Mouse (Mus musculus): ENCODE results near the gene Sirpb1a.
"Not testable (repeated sequence)": the region's sequence is repeated elsewhere in the genome, so short reads cannot be mapped to it uniquely, and the experiment has no call there.

Sirpb1a gene

GRCm38 (mm10) chr3:15426447-15426846, at the start of gene Sirpb1a:
Gene Sirpb1a, minus strand, starts transcription at chr3:15426520.
- DNase-seq: not testable (repeated sequence)

GRCm38 (mm10) chr3:15474831-15475230, 48.5 kb upstream of the Sirpb1a start:
- DNase-seq: not testable (repeated sequence)

- not testable (repeated sequence) for DNase-seq
Observed at GRCm38 (mm10) chr3:15470158-15470557, 43.8 kb upstream of the Sirpb1a start.

GRCm38 (mm10) chr3:15443936-15444335, 17.6 kb upstream of the Sirpb1a start:
- DNase-seq: not testable (repeated sequence)

DNA sequence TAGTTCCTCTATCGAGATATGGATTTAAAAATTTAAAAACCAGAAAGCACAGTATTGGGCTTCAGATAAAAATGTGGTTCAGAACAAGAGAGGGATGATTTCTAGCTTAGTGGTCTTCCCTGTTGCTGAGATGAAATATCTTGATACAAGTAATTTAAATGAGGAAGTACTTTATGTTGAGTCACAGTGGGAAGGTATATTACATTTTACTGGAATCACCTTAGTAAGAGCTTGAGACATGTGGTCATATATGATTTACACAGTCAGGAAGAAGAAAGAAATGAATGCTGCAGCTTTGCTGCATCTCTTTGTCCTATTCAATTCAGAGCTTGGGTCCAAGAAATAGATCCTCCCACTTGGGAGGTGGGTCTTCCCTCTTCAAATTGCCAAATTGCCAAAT, 13.5 kb upstream of the Sirpb1a start:
- not testable (repeated sequence) for DNase-seq

- no peak for DNase-seq
Observed at GRCm38 (mm10) chr3:15427917-15428316, 1.6 kb upstream of the Sirpb1a start.

GRCm38 (mm10) chr3:15355690-15356089, 70.6 kb downstream of the Sirpb1a start:
- DNase-seq: not testable (repeated sequence)

- DNase-seq: not testable (repeated sequence)
Observed at GRCm38 (mm10) chr3:15350318-15350717, 76.0 kb downstream of the Sirpb1a start.

- not testable (repeated sequence) for DNase-seq
Observed at GRCm38 (mm10) chr3:15345606-15346005, 80.7 kb downstream of the Sirpb1a start.

DNA sequence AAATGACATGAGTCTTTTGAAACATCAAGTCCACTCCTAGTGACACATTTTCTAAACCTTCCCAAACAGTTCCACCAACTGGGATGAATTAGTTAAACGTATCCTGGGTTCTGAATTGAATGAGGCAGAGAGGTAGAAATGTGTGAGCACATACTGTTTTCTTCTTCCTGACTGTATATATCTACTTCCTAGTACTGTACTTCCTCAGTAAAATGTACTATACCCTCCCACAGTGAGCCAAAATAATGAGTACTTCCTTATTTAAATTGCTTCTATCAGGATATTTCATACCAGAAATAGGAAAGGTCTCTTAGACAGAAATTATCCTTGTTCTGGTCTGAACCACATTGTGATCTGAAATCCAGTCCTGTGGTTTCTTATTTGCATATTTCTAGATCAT, 86.0 kb downstream of the Sirpb1a start:
- no peak for DNase-seq

GRCm38 (mm10) chr3:15334182-15334581, 92.1 kb downstream of the Sirpb1a start:
- DNase-seq: no peak

GRCm38 (mm10) chr3:15332063-15332462, 94.3 kb downstream of the Sirpb1a start, which contains the start of gene Gm9733:
Gene Gm9733, minus strand, starts transcription at chr3:15332302.
- no peak for DNase-seq

GRCm38 (mm10) chr3:15331545-15331944, 94.8 kb downstream of the Sirpb1a start:
- DNase-seq: no peak

DNA sequence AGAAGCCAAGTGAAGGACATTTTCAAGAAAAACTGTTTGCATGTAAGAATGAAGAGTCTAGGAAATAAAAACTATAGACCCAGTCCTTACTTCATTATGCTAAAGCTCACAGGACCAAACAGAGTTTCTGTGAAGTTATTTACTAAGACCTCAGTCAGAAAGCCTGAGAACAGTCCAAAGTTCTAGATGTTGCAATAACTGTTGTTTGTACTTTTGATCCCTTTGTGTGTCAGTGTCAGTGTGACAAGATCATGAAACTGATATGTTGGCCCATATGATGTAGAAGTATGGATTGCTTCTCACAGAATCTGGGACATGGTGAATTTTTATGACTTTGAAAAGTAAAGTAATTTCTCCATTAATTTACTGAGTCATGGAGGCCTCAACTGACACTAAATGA, 96.8 kb downstream of the Sirpb1a start:
- no peak for DNase-seq

Data from kidney, adult 8-10 months (tissue).